15 mouse cellular contexts compared by ENCODE assay signal in the genomic region with DNA sequence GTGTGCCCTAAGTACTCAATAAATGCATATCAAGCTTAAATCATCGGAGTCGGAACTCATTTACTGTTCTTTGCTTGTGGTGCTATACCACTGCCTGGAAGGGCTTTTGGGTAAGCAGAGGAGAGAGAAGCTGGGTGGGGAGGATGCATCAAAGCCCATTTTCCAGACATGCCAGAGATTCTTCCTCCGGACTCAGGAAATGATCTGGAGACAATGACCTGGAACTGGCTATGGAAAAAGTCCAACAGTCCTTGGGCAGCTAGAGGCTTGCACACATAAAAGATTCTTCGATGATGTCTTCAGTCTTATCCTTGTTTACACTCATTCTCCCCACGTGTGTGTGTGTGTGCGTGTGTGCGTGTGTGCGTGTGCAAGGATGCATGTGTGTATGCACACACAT.
"Had no signal": no experiment of that assay in that cellular context is flagged by ENCODE, and none has a peak within 500 bp of the region (broad histone marks: within the 10 kb centered on the region; RNA-seq: fewer than 3 reads in every experiment).

No protein-coding gene starts in this region.

- H3K4me3 ChIP-seq: liver, embryonic 12.5 days; megakaryocyte, embryonic 14.5 days; midbrain, embryonic 13.5 days; midbrain, embryonic 15.5 days; neural tube, embryonic 12.5 days; stomach, embryonic 15.5 days had no signal

- H3K27ac ChIP-seq: liver, embryonic 12.5 days; liver, embryonic 14.5 days; macrophage; midbrain, embryonic 13.5 days; midbrain, embryonic 15.5 days; neural tube, embryonic 12.5 days; stomach, embryonic 15.5 days; stomach, postnatal 0 days had no signal

- H3K9ac ChIP-seq: liver, embryonic 12.5 days; liver, embryonic 14.5 days; lung, embryonic 14.5 days; midbrain, embryonic 13.5 days; midbrain, embryonic 15.5 days; neural tube, embryonic 12.5 days; stomach, embryonic 15.5 days had no signal

- H3K4me2 ChIP-seq: liver, embryonic 12.5 days; lung, embryonic 14.5 days; midbrain, embryonic 11.5 days; midbrain, embryonic 13.5 days; midbrain, embryonic 15.5 days; neural tube, embryonic 12.5 days; stomach, embryonic 15.5 days had no signal

- H3K9me3 ChIP-seq: liver, embryonic 12.5 days; megakaryocyte, embryonic 14.5 days; midbrain, embryonic 13.5 days; midbrain, embryonic 15.5 days; neural tube, embryonic 12.5 days; stomach, embryonic 15.5 days had no signal

- H3K4me1 ChIP-seq: liver, embryonic 12.5 days; megakaryocyte, embryonic 14.5 days; midbrain, embryonic 13.5 days; midbrain, embryonic 15.5 days had no signal

- H3K36me3 ChIP-seq: midbrain, embryonic 15.5 days; stomach, embryonic 15.5 days had no signal

- ATAC-seq: liver, embryonic 12.5 days; midbrain, embryonic 13.5 days; midbrain, embryonic 15.5 days had no signal

- DNase-seq: lung, embryonic 14.5 days; right cerebral cortex, postnatal 14 days; thymus, adult 2 months; thymus, postnatal 25 days; thymus, postnatal 4 days had no signal

- H3K27me3 ChIP-seq: liver, embryonic 12.5 days; midbrain, embryonic 13.5 days; midbrain, embryonic 15.5 days; neural tube, embryonic 12.5 days; stomach, embryonic 15.5 days had no signal
